Comparison of ENCODE assay signal across 8 mouse cellular contexts in the genomic region with DNA sequence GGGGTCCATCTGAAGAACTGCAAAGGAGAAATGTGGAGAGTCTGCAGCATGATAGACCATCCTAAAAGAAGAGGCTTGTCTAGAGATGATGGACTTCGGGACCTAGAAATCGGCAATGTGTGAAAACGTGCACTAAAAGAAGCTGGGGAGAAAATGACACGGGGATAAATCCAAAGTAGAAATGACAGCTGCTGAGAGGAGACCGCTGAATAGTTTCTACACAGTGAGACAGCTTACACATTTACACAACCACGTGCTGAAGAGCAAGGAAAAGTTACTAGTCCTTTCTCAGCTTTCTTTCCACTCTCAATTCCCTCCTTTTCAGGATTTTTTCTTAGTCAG. TPM values are rescaled to one million over a fixed set of nuclear protein-coding genes. Genes with fewer than 3 reads are reported as not detected.
DNase-seq lines count a peak whose midpoint lies in the region; ATAC-seq and TF ChIP-seq lines count a peak whose summit lies in the region.

No protein-coding gene starts in this region.

- peak overlapping the region; percentile 92 for H3K4me2 ChIP-seq in heart, embryonic 12.5 days
- H3K4me2 ChIP-seq in hindbrain, embryonic 11.5 days (replicated peaks; ENCODE audit: low read depth, low read length), result peak overlapping the region; percentile 73

- no peaks in the 10 kb centered on the region for H3K36me3 ChIP-seq in heart, embryonic 12.5 days
- H3K36me3 ChIP-seq in ES-E14 (ENCODE audit: control insufficient read depth, insufficient read depth, low read length, poor library complexity, severe bottlenecking), result no peaks in the 10 kb centered on the region
- no peaks in the 10 kb centered on the region for H3K36me3 ChIP-seq in hindbrain, embryonic 11.5 days (ENCODE audit: control insufficient read depth, insufficient read depth, low read length)
- H3K36me3 ChIP-seq in midbrain, embryonic 10.5 days, result no peaks in the 10 kb centered on the region

- no peaks in the 10 kb centered on the region for H3K27me3 ChIP-seq in heart, embryonic 12.5 days (replicated peaks)
- H3K27me3 ChIP-seq in hindbrain, embryonic 11.5 days (ENCODE audit: control insufficient read depth, insufficient read depth, low read length), result no peaks in the 10 kb centered on the region; the same call in 1 of the 2 replicates
- no peaks in the 10 kb centered on the region for H3K27me3 ChIP-seq in midbrain, embryonic 10.5 days (ENCODE audit: low read depth, poor library complexity, severe bottlenecking)

- intact Hi-C loops in heart, postnatal 25 days (cut with DNase I), result loop anchor here (5.0 to 10.0 kb wide), 2 partner anchors 157 to 436 kb away; no protein-coding TSS in a partner anchor

- no peaks in the 10 kb centered on the region for H3K9me3 ChIP-seq in heart, embryonic 12.5 days (replicated peaks)
- H3K9me3 ChIP-seq in ES-E14 (ENCODE audit: control insufficient read depth, insufficient read depth, low read depth, low read length), result no peaks in the 10 kb centered on the region
- no peaks in the 10 kb centered on the region for H3K9me3 ChIP-seq in hindbrain, embryonic 11.5 days (ENCODE audit: control insufficient read depth, low read length)
- H3K9me3 ChIP-seq in midbrain, embryonic 10.5 days (replicated peaks), result no peaks in the 10 kb centered on the region

- no peak for DNase-seq in heart, postnatal 25 days (ENCODE audit: low spot score)
- DNase-seq in ES-E14 (ENCODE audit: low read depth, low spot score), result no peak
- DNase-seq in hindbrain, embryonic 11.5 days (ENCODE audit: low spot score), result no peak
- peak; percentile 13 for DNase-seq in midbrain, embryonic 10.5 days (ENCODE audit: low spot score)
- no peak for DNase-seq in embryo, embryonic 11 days
- DNase-seq in layer of hippocampus, postnatal 14 days (ENCODE audit: low spot score in 2 of 2), result no peak
- no peak for DNase-seq in adrenal gland, postnatal 36 days

- 0 out of 2 replicates have a peak overlapping the region, but pooled peaks have one; percentile 9 for H3K27ac ChIP-seq in heart, embryonic 12.5 days (ENCODE audit: poor library complexity, severe bottlenecking)
- no peak overlapping the region for H3K27ac ChIP-seq in ES-E14 (ENCODE audit: insufficient read depth, low read depth, low read length, poor library complexity, severe bottlenecking)
- H3K27ac ChIP-seq in hindbrain, embryonic 11.5 days (ENCODE audit: low read depth, low read length), result no peak overlapping the region
- peak overlapping the region; percentile 69 for H3K27ac ChIP-seq in midbrain, embryonic 10.5 days (replicated peaks)

- H3K9ac ChIP-seq in heart, embryonic 12.5 days, result peak overlapping the region; percentile 38; the same call in 1 of the 2 replicates
- H3K9ac ChIP-seq in ES-E14 (ENCODE audit: insufficient read depth, low read depth, low read length, poor library complexity, severe bottlenecking), result no peak overlapping the region
- peak overlapping the region; percentile 23; the same call in 1 of the 2 replicates for H3K9ac ChIP-seq in hindbrain, embryonic 11.5 days (ENCODE audit: low read depth, low read length)

- ATAC-seq in heart, embryonic 12.5 days (ENCODE audit: insufficient number of reproducible peaks, low FRiP score), result no peak
- no peak for ATAC-seq in hindbrain, embryonic 11.5 days (ENCODE audit: low FRiP score)

- in situ Hi-C loops in ES-E14 (cut with MboI; ENCODE audit: low sequenced_read_pairs in 2 of 2, unreplicated experiment in 2 of 2), result no loop called here

- 14% methylated on average over 6 of the region's 6 CpGs for WGBS in heart, embryonic 12.5 days
- WGBS in hindbrain, embryonic 11.5 days, result 11% methylated on average over 6 of the region's 6 CpGs
- 10% methylated on average over 6 of the region's 6 CpGs for WGBS in midbrain, embryonic 10.5 days

- H3K4me1 ChIP-seq in heart, embryonic 12.5 days (replicated peaks), result no peaks in the 10 kb centered on the region
- H3K4me1 ChIP-seq in ES-E14 (ENCODE audit: control insufficient read depth in 2 of 2, insufficient read depth in 2 of 2, low read length in 2 of 2, poor library complexity in 1 of 2), result peaks cover 0 to 1% of the 10 kb centered on the region in 2 experiments; a peak in 2 of 4 replicates
- 0 out of 2 replicates have a peak, but pooled peaks cover 2% of the 10 kb centered on the region for H3K4me1 ChIP-seq in hindbrain, embryonic 11.5 days (replicated peaks; ENCODE audit: control insufficient read depth, insufficient read depth, low read length)
- H3K4me1 ChIP-seq in midbrain, embryonic 10.5 days, result peaks cover 20% of the 10 kb centered on the region

- H3K4me3 ChIP-seq in heart, embryonic 12.5 days, result peak overlapping the region; percentile 68
- peak overlapping the region; percentile 57 to 79; a peak in 3 of 4 replicates for H3K4me3 ChIP-seq in ES-E14 (ENCODE audit: insufficient read depth in 1 of 2, low read depth in 1 of 2, low read length in 2 of 2, poor library complexity in 1 of 2, severe bottlenecking in 1 of 2)
- H3K4me3 ChIP-seq in hindbrain, embryonic 11.5 days (ENCODE audit: low read depth, low read length), result peak overlapping the region; percentile 57
- peak overlapping the region; percentile 67 for H3K4me3 ChIP-seq in midbrain, embryonic 10.5 days

TF ChIP-seq in ES-E14, 5 proteins besides CTCF, POLR2A, EP300 and RAD21:
- TF ChIP-seq CHD2 (IDR thresholded peaks at IDR 0.05; ENCODE audit: low read depth, low read length), result no peak
- TF ChIP-seq ZNF384 (IDR thresholded peaks at IDR 0.05; ENCODE audit: low read depth, low read length), result no peak
- no peak for TF ChIP-seq HCFC1 (IDR thresholded peaks at IDR 0.05; ENCODE audit: borderline replicate concordance, insufficient read depth, low read length)
- no peak for TF ChIP-seq ZC3H11A (IDR thresholded peaks at IDR 0.05; ENCODE audit: borderline replicate concordance, low read depth, low read length)
- TF ChIP-seq MAFK (IDR thresholded peaks at IDR 0.05; ENCODE audit: insufficient read depth, low read depth, low read length), result no peak

RNA-seq across cellular contexts. Expression of a gene that starts 1.3 kb away (rescaled TPM):
- 29.2 and 32.4 TPM in 2 replicates for polyA plus RNA-seq in heart, embryonic 12.5 days (2016; fragmentation: Nextera tagmentation; extraction: Ambion mirVana)
- total RNA-seq in heart, postnatal 25 days (2021), result 10 to 100 TPM in 1 of 2 experiments, 1 to 10 TPM in 1; 9.6 to 10.6 TPM
- total RNA-seq in ES-E14 (2012; rRNA removed), result 21.3 and 23.9 TPM in 2 replicates
- polyA plus RNA-seq in hindbrain, embryonic 11.5 days (2014; fragmentation: Nextera tagmentation; extraction: Ambion mirVana), result 14.8 and 17.7 TPM in 2 replicates
- polyA plus RNA-seq in midbrain, embryonic 10.5 days (2016; fragmentation: Nextera tagmentation; extraction: Ambion mirVana), result 13.1 and 15.2 TPM in 2 replicates
- 10 to 100 TPM; 64.2 to 74.3 TPM for total RNA-seq in layer of hippocampus, postnatal 14 days (2021)
- 10 to 100 TPM; 57.7 to 75.9 TPM for total RNA-seq in adrenal gland, postnatal 36 days (2021)

Comparison
In these comparisons a context has a peak if more than half of its experiments do, and no peak if none do; other contexts are left out.
1. H3K27ac ChIP-seq: peak in heart, embryonic 12.5 days (single experiment) and midbrain, embryonic 10.5 days (single experiment); none in ES-E14 (single experiment) and hindbrain, embryonic 11.5 days (single experiment).
2. Peak in every context shown above with its lines, with median percentiles within 50 percentile points of each other: H3K4me3 ChIP-seq.